Mouse (Mus musculus) neural tube, embryonic 11.5 days (tissue): ENCODE measurements around the gene Zfp791. TPM values are rescaled to one million over a fixed set of nuclear protein-coding genes. Genes with fewer than 3 reads are reported as not detected.
"Not testable (repeated sequence)": the region's sequence is repeated elsewhere in the genome, so short reads cannot be mapped to it uniquely, and the experiment has no call there.

ENCODE experiments used
- ATAC-seq: fragments of 200-750 bp; cut with Nextera tagmentation; 2 replicates; pipeline ENCODE4 v1.8.0; 2017; ENCODE audit warnings: moderate number of reproducible peaks, mild to moderate bottlenecking, moderate TSS enrichment, moderate library complexity; ENCODE audit not compliant: insufficient read depth, low FRiP score, low TSS enrichment
- DNase-seq: peaks from one replicate; pipeline ENCODE4 v3.0.0-alpha.2; 2015; ENCODE audit warnings: low spot score
- H3K27ac ChIP-seq: fragments of 300-500 bp; sonication (generic); 2 replicates; pipeline ENCODE4 v1.5.1; 2014; ENCODE audit warnings: low read depth, mild to moderate bottlenecking, low read length
- H3K27me3 ChIP-seq: fragments of 300-500 bp; sonication (generic); 2 replicates; pipeline ENCODE4 v1.6.1; 2014; ENCODE audit warnings: mild to moderate bottlenecking, low read length, mixed read lengths; ENCODE audit not compliant: control insufficient read depth, insufficient read depth
- H3K36me3 ChIP-seq: fragments of 300-500 bp; sonication (generic); 2 replicates; pipeline ENCODE4 v1.6.1; 2014; ENCODE audit warnings: mild to moderate bottlenecking, low read length, moderate library complexity, mixed read lengths; ENCODE audit not compliant: control insufficient read depth, insufficient read depth
- H3K4me1 ChIP-seq: fragments of 300-500 bp; sonication (generic); 2 replicates; pipeline ENCODE4 v1.6.1; 2014; ENCODE audit warnings: low read length, mixed read lengths; ENCODE audit not compliant: control insufficient read depth, insufficient read depth
- H3K4me2 ChIP-seq: fragments of 300-500 bp; sonication (generic); 2 replicates; pipeline ENCODE4 v1.6.1; 2014; ENCODE audit warnings: low read depth, mild to moderate bottlenecking, moderate library complexity
- H3K4me3 ChIP-seq: fragments of 300-500 bp; sonication (generic); 2 replicates; pipeline ENCODE4 v1.5.1; 2014; ENCODE audit warnings: low read depth, low read length
- H3K9ac ChIP-seq: fragments of 300-500 bp; sonication (generic); 2 replicates; pipeline ENCODE4 v1.6.1; 2014; ENCODE audit warnings: mild to moderate bottlenecking, low read length
- H3K9me3 ChIP-seq: fragments of 300-500 bp; sonication (generic); 2 replicates; pipeline ENCODE4 v1.6.1; 2016; ENCODE audit warnings: low read length; ENCODE audit not compliant: control insufficient read depth
- WGBS: fragments of 180-500 bp; shearing (Covaris S2); extraction: QIAGEN DNeasy Blood & Tissue Kit; methylation state at CpG from one replicate; pipeline ENCODE4 v1.1.7; 2014; 5-methylcytosine and 5-hydroxymethylcytosine counted together
- polyA plus RNA-seq: library from polyadenylated mRNA; unstranded; fragments of >200 nt; fragmentation: Nextera tagmentation; extraction: Ambion mirVana; gene quantifications from 2 replicates; pipeline ENCODE4 v1.2.1, GENCODE M21; 2014

Zfp791 gene
- polyA plus RNA-seq, 1 experiment from 2014 or later, result 1.7 TPM

GRCm38 (mm10) chr8:85090856-85091255 is 32.0 kb downstream of the Zfp791 start:
- no peak for ATAC-seq
- no peaks in the 10 kb centered on the region for H3K9me3 ChIP-seq
- H3K27me3 ChIP-seq, result no peaks in the 10 kb centered on the region
- H3K4me1 ChIP-seq, result no peaks in the 10 kb centered on the region
- WGBS, result 91% methylated on average over 11 of the region's 11 CpGs
- H3K27ac ChIP-seq, result no peak overlapping the region
- no peak overlapping the region for H3K4me2 ChIP-seq
- H3K4me3 ChIP-seq, result no peak overlapping the region
- H3K36me3 ChIP-seq, result no peaks in the 10 kb centered on the region; the same call in 1 of the 2 replicates
- H3K9ac ChIP-seq, result no peak overlapping the region
- DNase-seq, result no peak

- H3K4me1 ChIP-seq, result 0 out of 2 replicates have a peak, but pooled peaks cover 2% of the 10 kb centered on the region
- DNase-seq, result no peak
- H3K27ac ChIP-seq, result no peak overlapping the region
- no peaks in the 10 kb centered on the region for H3K27me3 ChIP-seq
- H3K36me3 ChIP-seq, result no peaks in the 10 kb centered on the region
- WGBS, result 83% methylated on average over 2 of the region's 2 CpGs
- H3K9ac ChIP-seq, result no peak overlapping the region
- ATAC-seq, result no peak
- H3K4me3 ChIP-seq, result no peak overlapping the region
- H3K4me2 ChIP-seq, result no peak overlapping the region
- no peaks in the 10 kb centered on the region for H3K9me3 ChIP-seq
Measured at GRCm38 (mm10) chr8:85088771-85089170, 34.1 kb downstream of the Zfp791 start.

- ATAC-seq (no peak), DNase-seq (no peak)
- no peaks in the 10 kb centered on the region for H3K36me3 ChIP-seq
Measured at GRCm38 (mm10) chr8:85086238-85086637, 36.7 kb downstream of the Zfp791 start.

GRCm38 (mm10) chr8:85084633-85085032 is 38.3 kb downstream of the Zfp791 start:
- DNase-seq (peak; percentile 2), ATAC-seq (no peak)
- Histone ChIP-seq H3K27ac (no peak overlapping the region), H3K4me1 (peaks cover 18% of the 10 kb centered on the region; the same call in 1 of the 2 replicates), H3K9ac (no peak overlapping the region), H3K4me2 (no peak overlapping the region), H3K4me3 (no peak overlapping the region), H3K36me3 (no peaks in the 10 kb centered on the region), H3K27me3 (no peaks in the 10 kb centered on the region), H3K9me3 (no peaks in the 10 kb centered on the region)
- 93% methylated on average over 8 of the region's 8 CpGs for WGBS

More at GRCm38 (mm10) chr8:85086238-85086637, 36.7 kb downstream of the Zfp791 start:
- Histone ChIP-seq H3K27me3 (no peaks in the 10 kb centered on the region), H3K4me3 (no peak overlapping the region), H3K4me1 (peaks cover 13% of the 10 kb centered on the region; the same call in 1 of the 2 replicates), H3K9me3 (no peaks in the 10 kb centered on the region), H3K4me2 (no peak overlapping the region), H3K27ac (no peak overlapping the region), H3K9ac (no peak overlapping the region)
- 79% methylated on average over 3 of the region's 3 CpGs for WGBS

GRCm38 (mm10) chr8:85083108-85083813 is 39.6 kb downstream of the Zfp791 start, which contains the start of gene Man2b1:
Gene Man2b1, plus strand, starts transcription at chr8:85083270.
- Histone ChIP-seq H3K27ac (0 out of 2 replicates have a peak within 1 kb of the TSS, but pooled peaks have one; percentile 34), H3K36me3 (no peaks in the 10 kb centered on the region), H3K27me3 (no peaks in the 10 kb centered on the region), H3K4me3 (peak within 1 kb of the TSS; percentile 61), H3K9me3 (no peaks in the 10 kb centered on the region), H3K4me1 (peaks cover 18% of the 10 kb centered on the region; the same call in 1 of the 2 replicates), H3K4me2 (peak within 1 kb of the TSS; percentile 92), H3K9ac (peak within 1 kb of the TSS; percentile 71)
- WGBS, result under 1% methylated on average over 30 of the region's 30 CpGs
- DNase-seq (peak; percentile 78), ATAC-seq (peak; percentile 78)

- not testable (repeated sequence) for H3K4me3 ChIP-seq, H3K9me3 ChIP-seq, H3K9ac ChIP-seq, H3K27ac ChIP-seq, ATAC-seq, H3K27me3 ChIP-seq, H3K36me3 ChIP-seq, H3K4me2 ChIP-seq
- H3K4me1 ChIP-seq, result peaks cover 18% of the 10 kb centered on the region; the same call in 1 of the 2 replicates
- DNase-seq, result peak; percentile 2
- 87% methylated on average over 4 of the region's 4 CpGs for WGBS
Measured at GRCm38 (mm10) chr8:85082169-85082568, 40.7 kb downstream of the Zfp791 start.

GRCm38 (mm10) chr8:85081216-85081555 is 41.7 kb downstream of the Zfp791 start, which contains the start of gene Wdr83:
Gene Wdr83, minus strand, starts transcription at chr8:85081306.
- DNase-seq (peak; percentile 53), ATAC-seq (peak; percentile 42; the same call in 1 of the 2 replicates)
- Histone ChIP-seq H3K4me2 (peak within 1 kb of the TSS; percentile 67), H3K9me3 (no peaks in the 10 kb centered on the region), H3K27me3 (no peaks in the 10 kb centered on the region), H3K27ac (no peak within 1 kb of the TSS), H3K4me3 (peak within 1 kb of the TSS; percentile 90), H3K9ac (peak within 1 kb of the TSS; percentile 86), H3K4me1 (peaks cover 18% of the 10 kb centered on the region; the same call in 1 of the 2 replicates), H3K36me3 (no peaks in the 10 kb centered on the region; the same call in 1 of the 2 replicates)
- WGBS, result 4% methylated on average over 9 of the region's 9 CpGs

- 0% methylated on average over 30 of the region's 30 CpGs for WGBS
- peak within 1 kb of the TSS; percentile 90 for H3K4me3 ChIP-seq
Measured at GRCm38 (mm10) chr8:85080532-85081215, 42.2 kb downstream of the Zfp791 start, which contains the start of gene Wdr83os. Gene Wdr83os, plus strand, starts transcription at chr8:85080740.

More at GRCm38 (mm10) chr8:85080532-85081215, 42.2 kb downstream of the Zfp791 start, which contains the start of gene Wdr83os:
- H3K27me3 ChIP-seq, result no peaks in the 10 kb centered on the region
- ATAC-seq, result peak; percentile 33; the same call in 1 of the 2 replicates
- DNase-seq, result peak; percentile 72
- peaks cover 18% of the 10 kb centered on the region; the same call in 1 of the 2 replicates for H3K4me1 ChIP-seq
- H3K36me3 ChIP-seq, result peaks cover under 1% of the 10 kb centered on the region
- H3K4me2 ChIP-seq, result peak within 1 kb of the TSS; percentile 67
- no peaks in the 10 kb centered on the region for H3K9me3 ChIP-seq
- peak within 1 kb of the TSS; percentile 86 for H3K9ac ChIP-seq
- H3K27ac ChIP-seq, result no peak within 1 kb of the TSS
